Mouse (Mus musculus): ENCODE measurements around the gene Surf6.
A peak's percentile ranks its signal among the peaks of the same experiment; 100 is the strongest.

The Surf6 gene

DNA sequence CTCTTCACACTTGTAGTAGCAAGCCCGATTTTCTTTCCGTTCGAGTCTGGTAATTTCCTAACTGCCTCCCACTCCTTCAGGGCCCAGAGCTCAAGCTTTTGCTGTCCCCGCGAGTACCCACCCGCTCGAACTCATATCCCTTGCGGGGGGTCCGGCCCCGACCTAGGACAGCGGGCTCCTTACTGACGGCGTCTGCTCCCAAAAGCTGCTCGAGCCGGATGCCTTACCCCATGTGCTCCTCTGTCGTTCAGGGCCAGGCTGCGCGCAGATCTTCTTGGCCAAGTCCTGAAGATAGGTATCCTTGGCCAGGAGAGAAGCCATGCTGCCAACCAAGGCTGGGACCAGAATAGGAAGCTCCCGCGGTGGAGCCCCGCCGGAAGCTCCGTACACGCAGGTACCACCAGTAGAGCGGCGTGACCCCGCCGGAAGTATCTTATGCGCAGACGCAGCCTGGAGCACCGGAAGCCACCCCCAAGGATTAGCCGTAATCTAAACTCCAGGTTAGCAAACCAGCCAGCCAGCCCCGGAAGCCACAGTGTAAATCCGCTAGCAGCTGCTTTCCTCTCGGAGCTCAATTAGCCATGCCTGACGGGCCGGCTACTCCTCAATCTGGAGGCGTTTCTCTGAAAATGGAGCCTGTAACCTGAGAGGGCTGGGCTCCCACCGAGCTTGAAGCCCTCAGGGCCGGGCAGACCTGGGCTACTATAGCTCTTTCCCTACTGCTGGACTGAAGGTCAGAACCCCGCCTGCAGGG, at the start of gene Surf6:
Surf6 (minus strand) TSS at position 413 of the 754 bp plus-strand sequence.
- DNase-seq, result peak; percentile 93

DNA sequence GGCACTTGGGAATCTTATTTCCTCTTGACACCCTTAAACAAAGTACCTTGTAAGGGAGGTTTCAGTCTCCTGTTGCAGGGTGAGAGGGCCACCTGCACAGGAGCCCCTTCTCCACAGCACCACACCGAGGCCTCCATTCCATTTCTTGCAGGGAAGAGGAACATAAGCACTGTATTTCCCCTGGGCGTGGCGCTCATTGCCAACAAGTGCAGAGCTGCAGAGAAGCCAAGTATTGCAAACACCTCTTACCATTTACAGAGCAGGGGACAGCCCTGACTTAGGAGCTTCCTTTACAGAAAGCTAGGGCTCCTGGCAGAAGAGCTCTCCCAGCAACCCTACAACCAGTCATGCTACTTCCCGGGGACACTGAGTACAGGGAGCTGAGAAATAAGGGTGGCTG, 49.5 kb upstream of the Surf6 start:
- no peak for DNase-seq

DNA sequence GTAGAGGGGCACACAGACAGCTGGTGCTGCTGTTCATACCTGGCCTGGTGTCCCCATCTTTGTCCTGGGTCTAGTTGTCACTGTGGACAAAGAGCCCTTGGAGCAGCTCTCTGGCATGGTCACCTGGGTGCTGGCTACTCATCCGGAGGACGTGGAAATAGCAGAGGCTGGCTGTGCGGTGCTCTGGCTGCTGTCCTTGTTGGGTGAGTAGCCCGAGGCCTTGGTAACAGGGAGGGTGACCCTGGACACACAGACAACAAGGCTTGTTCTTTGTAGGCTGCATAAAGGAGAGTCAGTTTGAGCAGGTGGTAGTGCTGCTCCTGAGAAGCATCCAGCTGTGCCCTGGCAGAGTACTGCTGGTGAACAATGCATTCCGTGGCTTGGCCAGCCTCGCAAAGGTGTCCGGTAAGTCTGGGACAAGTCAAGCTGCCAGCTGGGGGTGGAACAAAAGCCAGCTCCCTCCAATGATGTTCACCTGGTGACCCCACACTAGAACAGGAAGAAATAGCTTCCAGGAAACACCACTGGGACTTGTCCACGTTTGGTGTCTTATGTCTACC, 48.7 kb upstream of the Surf6 start:
- no peak for DNase-seq

DNA sequence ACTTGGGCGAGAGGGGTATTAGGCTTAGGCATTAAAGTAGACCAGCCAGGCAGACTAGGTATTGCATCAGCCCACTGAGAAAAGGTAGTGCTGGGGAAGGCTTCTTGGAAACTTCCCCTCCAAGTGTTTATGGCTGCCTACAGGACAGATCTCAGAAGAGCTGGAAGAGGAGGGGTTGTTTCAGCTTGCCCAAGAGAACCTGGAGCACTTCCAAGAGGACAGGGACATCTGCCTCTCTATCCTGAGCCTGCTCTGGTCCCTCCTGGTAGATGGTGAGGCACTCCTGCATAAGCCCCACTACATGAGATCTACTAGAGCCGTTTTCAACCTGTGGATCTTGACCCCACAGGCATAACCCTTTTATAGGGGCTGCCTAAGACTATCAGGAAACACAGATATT, 47.7 kb upstream of the Surf6 start:
- no peak for DNase-seq

DNA sequence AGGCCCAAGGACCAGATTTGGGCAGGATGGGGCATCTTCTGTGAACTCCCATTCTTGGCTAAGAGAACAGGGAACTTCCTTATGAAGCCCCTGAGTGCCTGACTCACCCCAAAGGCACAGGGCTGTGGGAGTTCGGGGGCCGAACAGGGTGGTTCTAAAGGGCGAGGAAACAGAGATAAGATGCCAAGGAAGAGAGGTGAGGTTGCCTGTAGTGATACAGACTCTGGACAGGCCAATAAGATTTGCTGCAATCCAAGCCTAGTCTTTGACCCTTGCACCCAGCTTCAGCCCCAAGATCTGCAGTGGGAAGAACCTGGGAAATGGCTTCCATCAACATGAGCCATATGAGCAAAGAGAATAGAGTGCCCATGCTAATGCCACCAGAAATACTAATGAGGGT, 40.6 kb upstream of the Surf6 start:
- no peak for DNase-seq

DNA sequence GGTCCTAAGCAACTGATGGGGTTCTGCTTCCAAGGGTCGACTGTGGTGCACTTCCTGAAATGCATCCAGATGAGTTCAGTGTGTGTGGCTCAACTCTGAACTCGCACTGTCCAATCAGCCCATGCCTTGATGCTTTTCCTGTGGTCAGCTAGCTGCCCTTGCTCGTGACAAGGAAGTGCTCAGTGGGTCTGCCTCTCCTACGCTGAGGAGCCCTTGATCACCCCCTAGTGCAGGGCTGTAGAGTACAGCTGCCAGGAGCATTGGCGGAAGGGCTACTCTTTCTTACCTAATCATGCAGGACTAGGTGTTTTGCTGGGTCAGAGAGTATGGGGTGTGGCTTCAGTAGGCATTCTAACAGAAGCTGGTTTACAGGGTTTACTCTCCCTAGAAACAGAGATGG, 38.9 kb upstream of the Surf6 start:
- DNase-seq, result peak; percentile 27

DNA sequence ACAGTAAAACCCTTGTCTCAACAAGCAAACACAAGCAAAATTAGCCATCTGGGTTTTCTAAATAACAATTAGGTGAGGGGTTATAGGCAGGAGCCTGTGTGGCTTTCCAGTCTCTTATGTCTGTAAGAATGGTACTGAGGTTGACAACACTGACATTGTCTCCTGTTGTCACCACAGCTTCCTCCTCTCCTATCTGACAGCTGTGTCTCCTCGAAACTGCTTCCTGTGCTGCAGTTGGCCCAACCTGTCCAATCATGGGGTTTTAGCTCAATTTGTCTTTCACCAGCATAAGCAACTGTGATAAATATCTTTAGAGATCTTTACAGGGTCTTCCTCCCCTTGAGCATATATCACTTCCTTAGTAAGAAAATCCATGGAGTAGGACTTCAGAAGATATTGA, 33.7 kb upstream of the Surf6 start:
- DNase-seq, result no peak

DNA sequence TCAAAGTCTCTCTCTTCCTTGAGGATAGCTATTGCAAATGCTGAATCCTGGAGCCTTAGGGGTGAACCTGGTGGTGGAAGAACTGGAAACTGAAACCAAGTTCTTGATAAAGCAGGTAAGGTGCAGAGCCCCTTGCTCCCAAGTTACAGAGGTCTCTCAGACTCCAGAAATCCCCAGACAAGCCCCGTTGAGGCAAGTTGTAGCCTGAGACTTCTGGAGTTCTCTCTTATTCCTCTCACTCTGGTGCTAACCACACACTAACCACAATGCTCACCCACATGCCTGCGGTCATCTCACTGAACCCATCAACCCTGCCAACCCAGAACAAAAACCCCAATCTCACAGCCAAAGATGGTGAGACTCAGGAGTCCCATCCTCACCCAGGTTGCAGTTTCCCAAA, 32.6 kb upstream of the Surf6 start:
- no peak for DNase-seq

DNA sequence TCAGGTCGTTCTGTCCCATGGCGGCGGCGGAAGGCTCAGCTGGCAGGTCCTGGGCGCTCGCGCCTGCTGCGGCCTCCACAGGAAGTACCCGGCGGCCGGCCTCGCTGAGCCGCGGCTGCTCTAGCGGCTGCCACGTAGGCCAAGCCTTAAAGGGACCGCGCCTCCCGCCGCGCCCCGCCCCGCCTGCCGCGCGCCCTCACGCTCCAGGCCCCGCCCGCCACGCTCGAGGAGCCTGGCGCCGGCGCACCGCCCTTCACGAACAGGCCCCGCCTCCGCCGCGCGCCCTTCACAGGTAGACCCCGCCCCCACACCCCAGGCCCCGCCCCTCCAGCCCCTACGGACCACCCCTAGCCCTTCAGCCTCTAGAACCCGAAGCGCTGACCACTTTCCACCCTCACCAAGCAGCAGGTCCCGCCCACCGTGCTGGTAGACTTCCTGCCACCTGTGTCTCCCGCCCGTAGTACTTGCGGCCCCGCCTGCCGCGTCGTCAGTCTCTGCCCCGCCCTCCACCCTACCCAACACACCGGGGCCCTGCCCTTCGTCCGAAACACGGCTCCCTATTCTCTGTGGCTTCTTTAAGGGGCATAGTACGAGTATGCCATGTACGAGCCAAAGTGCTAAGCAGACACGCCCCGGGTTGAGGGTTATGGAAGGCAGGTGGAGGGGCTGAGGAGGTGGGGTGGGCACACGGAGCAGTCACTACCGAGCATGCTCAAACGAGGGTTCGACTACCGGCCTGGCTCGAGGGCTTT, 30.8 kb upstream of the Surf6 start, which contains the start of the genes Surf4 and Stkld1:
Surf4 (minus strand) TSS at position 625 of the 752 bp plus-strand sequence.
Stkld1 (plus strand) TSS at position 744 of the 752 bp plus-strand sequence.
- peak; percentile 94 for DNase-seq

DNA sequence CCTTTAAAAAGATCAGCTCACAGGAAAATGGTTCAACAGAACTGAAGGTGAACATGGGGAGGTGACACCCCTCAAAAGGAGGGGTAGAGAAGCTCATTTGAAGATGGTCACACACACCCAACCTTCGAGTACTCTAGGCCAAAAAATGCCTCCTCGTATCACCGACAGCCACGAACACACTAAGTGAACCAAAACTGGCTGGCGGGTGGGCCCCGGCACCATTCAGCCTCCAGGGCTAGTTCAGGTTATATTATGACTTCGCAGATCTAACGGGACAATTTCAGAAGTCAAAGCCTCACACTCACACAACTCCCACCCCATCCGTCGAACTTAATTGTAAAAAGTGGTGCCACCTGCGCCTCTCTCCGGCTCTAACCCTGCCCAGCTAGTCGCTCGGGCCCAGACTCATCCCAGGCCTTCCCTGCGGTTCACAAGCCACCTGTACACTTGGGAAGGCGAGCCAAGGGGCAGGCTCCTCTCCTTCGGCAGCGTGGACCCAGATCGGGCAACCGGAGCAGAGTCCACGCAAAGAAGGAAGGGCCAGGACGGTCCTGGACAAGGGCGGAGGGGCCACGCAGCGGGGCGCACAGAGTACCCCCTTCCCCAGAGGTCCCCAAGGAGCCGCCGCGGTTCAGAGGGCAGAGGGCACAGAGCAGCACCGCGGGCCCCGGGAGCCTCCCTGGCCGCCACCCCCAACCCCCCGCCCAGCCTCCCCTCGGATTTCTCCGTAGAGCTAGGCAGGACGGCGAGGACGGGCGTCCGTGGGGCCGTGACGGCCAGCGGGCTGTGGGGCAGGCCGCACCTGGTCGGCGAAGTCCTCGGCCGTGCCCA, 30.0 kb upstream of the Surf6 start:
- DNase-seq, result peak; percentile 26

DNA sequence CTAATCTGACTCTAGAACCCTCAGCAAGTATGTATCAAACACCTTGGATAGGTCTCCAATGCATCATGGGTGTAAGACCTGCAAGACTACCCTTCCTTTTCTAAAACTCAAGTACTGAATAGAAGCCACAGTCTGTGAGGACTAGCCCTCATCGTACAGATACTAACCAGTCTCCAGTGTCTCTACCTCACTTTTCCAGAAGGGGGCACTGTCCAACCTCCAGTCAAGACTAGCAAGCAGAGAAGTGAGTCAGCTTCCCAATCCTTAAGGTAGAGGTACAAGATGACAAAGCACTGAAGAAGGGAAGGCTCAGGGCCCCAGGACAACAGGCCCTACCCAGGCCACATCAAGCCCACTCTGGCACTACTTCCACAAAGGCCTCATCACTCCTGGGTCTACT, 27.7 kb upstream of the Surf6 start:
- peak; percentile 76 for DNase-seq

DNA sequence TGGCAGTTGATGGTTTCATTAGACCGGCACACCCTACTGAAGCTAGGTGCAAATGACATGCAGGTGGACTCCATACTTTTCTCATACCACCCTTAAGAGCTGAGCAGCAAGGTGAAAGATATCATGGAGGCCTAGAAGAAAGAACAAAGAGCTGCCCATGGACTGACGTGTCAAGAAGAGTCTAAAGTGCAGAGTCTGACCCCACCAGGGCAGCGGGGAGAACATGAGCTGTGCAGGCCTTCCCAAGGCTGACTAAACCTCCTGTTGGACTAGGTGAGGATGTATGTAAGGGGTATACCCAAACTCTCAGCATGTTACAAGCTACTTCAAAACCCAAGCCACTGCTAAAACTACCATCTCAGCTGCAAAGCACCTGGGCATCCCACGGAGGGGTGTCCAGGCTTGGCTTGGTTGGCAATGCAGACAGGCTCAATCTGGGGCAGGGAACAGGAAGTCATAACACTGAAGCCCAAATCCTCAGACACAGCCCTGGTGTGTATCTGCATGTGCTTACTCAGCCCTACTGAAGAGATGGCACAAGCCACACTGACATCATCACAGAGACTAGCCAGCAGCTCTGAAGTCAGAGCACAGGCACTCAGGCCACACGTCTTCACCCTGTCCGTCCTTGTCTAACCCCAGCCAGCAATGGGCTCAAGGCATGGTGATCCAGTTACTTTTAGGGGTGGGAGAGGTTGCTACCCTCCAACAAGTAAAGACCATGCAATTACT, 25.2 kb upstream of the Surf6 start:
- DNase-seq, result no peak

DNA sequence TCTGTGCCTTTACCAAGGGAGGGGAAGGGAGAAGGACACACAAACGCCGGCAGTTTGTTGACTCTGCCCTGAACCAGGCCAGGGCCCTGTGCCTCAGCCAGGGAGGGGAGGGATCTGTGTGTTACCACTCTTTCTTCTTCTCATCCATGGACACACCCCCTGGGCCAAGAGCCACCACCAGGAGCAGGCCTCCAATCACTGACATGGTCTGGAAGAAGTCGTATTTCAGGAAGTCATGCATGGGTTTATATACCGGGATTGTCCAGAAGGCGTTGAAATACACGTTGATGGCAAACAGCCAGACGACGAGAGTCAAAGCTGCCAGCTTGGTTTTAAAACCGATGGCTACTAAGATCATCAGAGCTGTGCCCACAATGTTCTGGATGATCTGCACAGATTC, 19.1 kb upstream of the Surf6 start:
- no peak for DNase-seq

DNA sequence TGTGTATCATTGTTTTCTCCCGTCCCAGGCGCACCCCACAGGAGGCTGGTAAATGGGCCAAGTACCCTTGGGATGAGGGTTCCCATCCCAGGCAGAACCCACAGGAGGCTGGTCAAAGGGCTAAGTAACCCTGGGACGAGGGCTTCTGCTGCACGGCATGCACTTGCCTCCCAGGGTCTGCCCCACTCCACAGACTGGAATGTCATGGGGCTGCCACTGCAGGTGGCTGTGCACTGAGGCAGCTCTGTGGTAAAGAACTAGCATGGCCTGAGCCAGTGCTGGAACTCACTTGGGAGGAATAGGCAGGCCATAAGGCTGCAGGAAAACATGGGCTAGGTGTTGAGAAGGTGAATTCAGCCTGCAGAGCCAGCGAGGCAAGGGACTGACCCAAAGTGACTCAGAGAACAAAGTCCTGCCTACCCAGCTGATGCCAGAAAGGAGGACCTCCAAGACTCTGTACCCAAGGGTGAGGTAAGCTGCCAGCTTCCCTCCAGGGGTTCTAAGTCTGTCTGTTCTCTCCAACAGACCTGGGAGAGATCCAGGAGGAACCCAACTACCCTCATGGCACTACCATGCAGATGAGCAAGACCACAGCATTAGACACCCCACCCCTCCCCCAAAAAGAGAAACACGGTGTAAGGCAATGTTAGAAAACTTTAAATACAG, 17.6 kb upstream of the Surf6 start:
- no peak for DNase-seq

DNA sequence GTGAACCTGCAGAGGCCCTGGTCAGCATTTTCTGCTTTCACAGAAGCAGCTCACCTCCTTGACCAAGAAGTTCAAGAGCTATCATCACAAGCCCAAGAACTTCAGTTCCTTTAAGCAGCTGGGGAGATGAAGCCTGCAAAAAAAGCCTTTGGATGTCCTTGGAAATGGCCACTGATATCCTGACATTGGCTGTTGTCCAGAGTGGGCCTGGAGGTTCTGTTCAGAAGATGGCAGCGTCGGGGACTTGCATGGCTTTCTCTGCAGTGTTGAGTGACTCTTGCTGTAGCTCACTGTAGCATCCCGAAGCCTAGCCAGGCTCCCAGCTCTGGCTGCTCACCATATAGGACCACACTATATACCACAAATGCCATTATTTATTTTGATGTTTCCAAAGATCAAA, 17.0 kb upstream of the Surf6 start:
- no peak for DNase-seq

DNA sequence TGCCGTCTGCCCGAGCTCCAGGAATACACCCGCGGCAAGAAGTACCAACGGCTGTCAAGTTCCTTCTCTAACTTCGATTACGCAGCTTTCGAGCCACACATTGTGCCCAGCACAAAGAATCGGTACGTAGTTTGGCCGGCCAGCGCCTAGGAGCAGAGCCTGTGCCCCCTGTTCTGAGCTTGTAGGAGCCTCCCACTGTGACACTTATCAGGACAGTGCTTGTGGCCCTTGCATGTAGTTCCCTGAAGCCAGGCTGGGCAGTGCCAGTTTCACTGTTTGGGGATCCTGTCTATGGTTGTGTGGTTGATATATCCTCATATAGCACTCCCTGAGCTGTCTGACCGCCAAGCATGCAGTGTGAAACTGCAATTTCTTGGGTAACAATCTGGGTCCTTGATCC, 14.1 kb upstream of the Surf6 start:
- no peak for DNase-seq

DNA sequence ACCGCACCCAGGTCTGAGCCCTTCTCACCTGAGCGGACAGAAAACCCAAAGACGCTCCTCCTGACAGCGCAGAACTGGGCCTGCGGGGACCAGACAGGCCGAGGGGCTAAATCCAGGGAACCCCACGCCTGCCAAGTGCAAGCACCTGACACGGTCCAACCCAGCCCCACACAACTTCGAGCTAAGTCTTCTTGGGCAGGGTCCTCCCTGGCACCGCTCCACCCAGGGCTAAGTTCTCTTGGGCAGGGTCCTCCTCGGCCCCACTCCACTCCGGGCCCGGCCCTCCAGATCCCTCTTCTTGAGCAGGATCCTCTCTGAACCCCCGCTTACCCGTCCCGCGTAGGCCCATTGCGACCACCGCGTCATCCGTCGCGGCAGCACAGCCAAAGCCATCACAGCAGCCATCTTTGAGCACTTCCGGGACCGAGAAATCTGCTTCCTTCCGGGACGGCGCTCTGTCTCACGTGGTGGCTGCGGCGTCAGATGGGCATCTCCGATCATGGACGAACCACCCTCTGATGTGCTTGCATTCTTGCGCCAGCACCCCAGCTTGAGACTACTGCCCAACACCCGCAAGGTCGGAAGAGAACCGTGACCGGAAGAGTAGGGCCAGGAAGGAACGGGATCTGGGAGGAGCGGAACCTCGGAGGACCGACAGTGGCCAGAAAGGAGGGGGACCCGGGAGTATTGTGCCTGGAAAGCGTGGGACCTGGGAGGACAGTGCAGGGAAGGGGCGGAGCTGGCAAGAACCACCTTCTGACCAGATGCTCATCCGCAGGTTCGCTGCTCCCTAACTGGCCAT, 13.4 kb upstream of the Surf6 start, which contains the start of the genes Surf2 and Surf1:
Surf2 (plus strand) TSS at position 441 of the 802 bp plus-strand sequence.
Surf1 (minus strand) TSS at position 604 of the 802 bp plus-strand sequence.
- DNase-seq, result peak; percentile 74

DNA sequence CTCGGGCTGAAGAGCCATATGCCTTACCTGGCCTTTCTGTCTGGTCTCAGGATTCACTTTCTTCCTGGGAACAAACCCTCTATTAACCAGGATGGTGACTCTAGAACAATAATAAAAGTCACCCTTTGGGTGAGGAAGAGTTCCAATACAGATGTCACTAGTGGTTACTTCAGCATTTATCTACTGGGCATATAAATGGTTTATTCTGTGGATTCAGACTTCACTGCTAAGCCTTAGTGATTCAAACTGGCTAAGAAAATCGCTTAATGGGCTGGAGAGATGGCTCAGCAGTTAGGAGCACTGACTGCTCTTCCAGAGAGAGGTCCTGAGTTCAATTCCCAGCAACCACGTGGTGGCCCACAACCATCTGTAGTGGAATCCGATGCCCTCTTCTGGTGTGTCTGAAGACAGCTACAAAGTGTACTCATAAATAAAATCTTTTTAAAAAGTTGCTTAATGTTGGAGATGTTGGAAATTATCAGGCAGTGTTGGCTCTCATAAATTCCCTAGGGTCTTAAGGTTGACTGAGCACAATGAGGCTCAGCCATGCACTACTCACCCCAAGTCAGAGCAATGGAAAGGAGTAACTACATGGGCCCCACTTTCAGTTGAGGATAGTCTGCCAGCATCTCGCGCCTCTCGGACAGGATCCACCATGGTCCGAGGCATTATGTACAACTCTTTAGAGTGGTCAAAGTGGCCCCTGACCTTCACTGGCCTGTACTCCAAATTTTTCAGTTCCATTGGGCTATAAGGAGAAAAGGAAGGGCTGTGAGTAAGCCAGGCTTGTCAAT, 11.7 kb upstream of the Surf6 start:
- DNase-seq, result no peak

DNA sequence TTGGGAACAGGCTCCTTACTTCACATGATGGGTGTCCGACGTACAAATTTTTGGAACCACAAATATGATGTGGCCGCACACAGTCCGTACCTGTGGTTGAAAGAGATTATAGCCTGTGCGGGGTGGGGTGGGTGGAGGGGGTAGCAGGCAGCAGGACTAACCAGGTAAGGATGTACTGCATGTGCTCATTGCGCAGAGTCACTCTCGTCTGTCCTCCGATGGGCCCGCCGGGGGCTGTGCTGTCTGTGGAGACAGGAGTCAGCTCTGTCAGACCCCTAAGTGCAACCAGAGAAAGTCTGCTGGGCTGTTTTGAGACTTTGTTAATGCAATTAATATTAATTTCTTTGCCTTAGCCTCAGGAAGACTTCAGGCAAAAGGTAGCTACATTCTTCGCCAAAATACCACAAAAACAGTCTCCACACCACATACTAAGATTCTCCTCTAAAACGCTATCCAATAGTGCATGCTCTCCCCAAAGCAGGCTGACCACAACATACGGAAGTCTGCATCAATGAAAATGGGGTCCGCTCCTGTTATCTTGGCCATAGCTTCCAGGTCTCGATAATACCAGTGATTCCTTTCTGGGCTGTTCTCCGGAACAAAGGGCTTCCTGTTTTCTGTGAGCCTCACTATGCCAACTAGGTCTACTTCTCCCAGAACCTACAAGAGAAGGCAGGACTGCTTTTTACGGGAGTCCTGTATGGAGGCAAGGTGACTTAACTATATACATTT, 10.9 kb upstream of the Surf6 start:
- no peak for DNase-seq
